Mouse (Mus musculus): Measurements from ENCODE around the gene Iqschfp.

GRCm38 (mm10) chr3:68483517-68483916 is 591.5 kb downstream of the Iqschfp start:
- TF ChIP-seq CTCF (IDR thresholded peaks at IDR 0.05; ENCODE audit: control insufficient read depth, insufficient read depth, low read length), result no peak
- no peak for TF ChIP-seq POLR2A (IDR thresholded peaks at IDR 0.05; ENCODE audit: borderline replicate concordance, control insufficient read depth, low read depth, low read length)
